Mouse (Mus musculus) cerebellum, adult 9-10 months (tissue): ENCODE results near the gene Fxn.

Experiments used
- DNase-seq: peaks from one replicate; pipeline ENCODE4 v3.0.0; 2022

Gene Fxn

DNA sequence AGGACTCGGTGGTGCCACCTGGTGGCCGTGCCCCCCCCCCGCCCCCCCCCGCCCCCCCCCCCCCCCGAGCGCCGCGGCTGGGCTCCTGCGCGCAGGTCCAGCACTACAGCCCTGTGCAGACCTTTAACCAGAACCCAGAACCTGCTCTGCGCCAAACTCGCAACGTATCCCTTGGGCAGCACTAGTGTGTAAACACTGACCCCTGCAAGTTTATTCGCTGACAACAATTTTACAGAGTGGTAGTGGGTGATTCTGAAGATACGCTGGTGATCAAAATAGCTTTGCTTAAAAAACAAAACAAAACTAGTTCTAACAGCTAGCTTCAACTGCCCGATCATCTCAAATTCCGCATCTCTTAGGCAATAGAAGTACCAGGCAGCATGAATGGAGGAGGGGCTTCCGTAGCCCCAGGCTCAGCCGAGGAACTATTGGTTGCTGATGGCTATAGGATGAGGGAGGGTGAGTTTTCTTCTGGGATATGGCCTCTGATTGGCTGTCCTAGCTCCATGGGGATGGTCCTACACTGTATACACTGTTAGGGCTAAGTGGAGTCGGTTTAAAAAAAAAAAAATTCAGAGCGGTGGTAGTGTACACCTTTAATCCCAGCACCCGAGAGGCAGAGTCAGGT lies at the start of gene Fxn:
Gene Fxn (minus strand): TSS at position 5 of the 628 bp plus-strand sequence.
- DNase-seq: peak; percentile 69

GRCm38 (mm10) chr19:24327921-24328320 lies 47.5 kb upstream of the Fxn start:
- DNase-seq: no peak

GRCm38 (mm10) chr19:24326969-24327368 lies 46.6 kb upstream of the Fxn start:
- DNase-seq: no peak

DNA sequence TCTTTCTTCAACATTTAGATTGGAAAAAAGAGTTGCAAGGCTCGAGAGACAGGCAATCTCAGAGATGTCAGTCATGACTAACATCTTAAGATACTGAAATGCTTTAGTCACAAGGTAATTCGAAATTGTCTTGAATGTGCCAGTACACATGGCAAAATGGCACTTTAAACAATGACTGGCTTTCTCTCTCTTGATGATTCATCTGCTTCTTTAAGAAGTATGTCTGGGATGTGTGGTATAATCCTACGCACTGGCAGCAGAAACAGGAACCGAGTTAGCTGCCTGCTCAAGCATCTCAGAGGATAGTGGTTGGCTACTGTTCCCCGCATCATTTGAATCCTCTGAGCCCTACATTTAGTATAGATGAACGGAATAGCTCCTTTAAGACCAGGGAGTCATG lies 45.3 kb upstream of the Fxn start:
- DNase-seq: no peak

GRCm38 (mm10) chr19:24323841-24324613 lies 43.6 kb upstream of the Fxn start:
- no peak for DNase-seq

DNA sequence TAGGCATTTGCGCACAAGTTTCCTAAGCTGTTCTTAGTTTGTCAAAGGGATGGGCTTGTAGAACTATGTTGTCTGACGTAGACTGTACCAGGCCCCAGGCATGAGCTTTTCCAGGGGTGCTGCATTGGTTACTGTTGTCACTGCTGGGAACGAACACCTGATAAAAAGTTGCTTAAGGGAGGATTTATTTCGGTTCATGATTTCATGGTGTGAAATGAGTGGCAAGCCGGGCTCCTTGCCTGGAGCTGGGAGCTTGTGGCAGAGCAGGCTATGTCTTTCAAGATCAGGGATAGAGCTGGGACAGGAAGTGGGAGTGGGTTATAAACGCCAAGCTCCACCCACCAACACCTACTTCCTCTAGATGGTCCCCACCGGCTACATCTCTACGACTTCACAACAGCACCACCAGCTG lies 41.5 kb upstream of the Fxn start:
- DNase-seq: no peak

DNA sequence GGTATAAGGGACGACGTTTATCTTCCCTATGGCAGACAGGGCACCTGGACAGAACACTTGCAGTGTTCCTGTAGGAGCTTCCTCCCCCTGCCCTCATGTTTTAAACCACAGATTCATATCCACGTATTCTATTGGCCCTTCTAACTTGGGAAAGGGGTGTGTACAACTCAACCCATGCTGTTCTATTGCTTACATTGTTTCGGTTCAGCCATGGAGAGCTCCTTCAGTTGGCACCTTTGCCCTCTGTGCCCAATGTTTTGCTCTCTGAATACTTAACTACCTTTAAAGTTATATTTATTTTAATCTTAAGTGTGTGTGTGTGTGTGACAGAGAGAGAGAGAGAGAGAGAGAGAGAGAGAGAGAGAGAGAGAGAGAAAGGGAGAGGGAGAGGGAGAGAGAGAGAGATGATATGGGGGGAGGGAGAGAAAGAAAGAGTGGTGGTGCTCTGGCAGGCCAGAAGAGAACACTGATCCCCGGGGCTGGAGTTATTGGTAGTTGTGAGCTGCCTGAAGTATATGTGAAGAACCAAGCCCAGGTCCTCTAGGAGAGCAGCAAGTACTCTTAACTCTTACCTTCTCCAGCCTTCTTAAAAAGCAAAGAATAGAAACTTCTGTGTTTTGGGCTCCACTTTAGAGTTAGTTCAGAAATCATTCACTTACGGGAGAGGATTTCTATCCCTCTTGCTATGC lies 41.0 kb upstream of the Fxn start:
- DNase-seq: no peak

GRCm38 (mm10) chr19:24318172-24318571 lies 37.8 kb upstream of the Fxn start:
- no peak for DNase-seq

DNA sequence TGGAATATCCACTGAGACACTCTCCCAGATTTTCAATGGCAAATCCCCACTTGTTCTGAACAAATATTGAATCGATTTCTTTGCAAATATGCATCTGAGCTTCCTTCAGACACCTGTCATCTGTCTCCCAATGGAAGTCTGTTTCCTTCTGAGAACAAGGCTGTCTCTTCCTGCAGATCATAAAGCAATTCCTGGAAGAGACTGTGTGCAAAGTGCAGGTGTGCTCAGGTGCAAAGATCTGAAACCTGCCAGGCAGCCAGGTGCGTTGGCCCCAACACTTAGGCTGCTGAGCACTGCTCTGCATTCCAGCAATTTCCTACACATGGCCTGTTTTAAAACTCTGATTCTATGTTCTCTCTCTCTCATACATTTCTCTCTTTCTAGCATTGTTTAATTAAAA lies 37.3 kb upstream of the Fxn start:
- DNase-seq: no peak

- peak; percentile 51 for DNase-seq
Observed at GRCm38 (mm10) chr19:24317038-24317591, 36.7 kb upstream of the Fxn start.

GRCm38 (mm10) chr19:24316060-24316725 lies 35.8 kb upstream of the Fxn start:
- DNase-seq: no peak

DNA sequence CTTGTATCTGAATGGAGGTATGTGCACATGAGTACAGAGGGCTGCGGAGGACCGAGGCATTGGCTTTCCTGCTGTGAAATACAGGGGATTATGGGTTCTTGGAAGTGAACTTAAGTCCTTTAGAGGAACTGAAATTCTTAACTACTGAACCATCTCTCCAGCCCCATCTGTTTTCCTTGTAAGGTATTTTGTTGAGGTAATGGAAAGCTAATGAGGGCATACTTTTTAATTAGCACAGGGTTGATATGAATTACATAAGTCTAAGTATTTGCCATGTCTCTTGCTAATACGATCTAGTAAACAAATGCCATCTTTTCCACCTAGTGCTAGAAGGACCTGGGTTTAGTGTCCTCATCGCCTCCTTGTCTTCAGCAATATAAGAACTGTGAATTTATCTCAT lies 34.8 kb upstream of the Fxn start:
- DNase-seq: no peak

GRCm38 (mm10) chr19:24314676-24315075 lies 34.3 kb upstream of the Fxn start:
- DNase-seq: peak; percentile 76

- DNase-seq: peak; percentile 76
Observed at GRCm38 (mm10) chr19:24312556-24313342, 32.3 kb upstream of the Fxn start.

DNA sequence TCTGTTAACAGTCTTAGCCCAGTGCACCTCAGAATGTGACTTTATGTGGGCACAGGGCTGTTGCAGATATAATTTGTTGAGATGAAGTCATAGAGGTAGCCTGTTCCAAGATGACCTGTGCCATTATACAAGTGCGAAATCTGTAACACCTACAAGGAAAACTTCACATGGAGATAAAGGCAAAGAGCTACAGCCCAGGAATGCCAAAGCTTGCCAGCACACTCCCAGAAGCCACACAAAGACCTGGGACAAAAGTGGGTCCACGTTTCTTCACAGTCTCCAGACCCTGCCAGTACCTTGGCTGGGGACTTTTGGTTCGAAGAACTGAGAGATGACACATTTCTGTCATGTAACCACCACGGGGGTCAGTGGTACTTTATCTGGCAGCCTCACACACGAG lies 31.6 kb upstream of the Fxn start:
- no peak for DNase-seq

GRCm38 (mm10) chr19:24308305-24308705 lies 27.9 kb upstream of the Fxn start:
- DNase-seq: peak; percentile 77

DNA sequence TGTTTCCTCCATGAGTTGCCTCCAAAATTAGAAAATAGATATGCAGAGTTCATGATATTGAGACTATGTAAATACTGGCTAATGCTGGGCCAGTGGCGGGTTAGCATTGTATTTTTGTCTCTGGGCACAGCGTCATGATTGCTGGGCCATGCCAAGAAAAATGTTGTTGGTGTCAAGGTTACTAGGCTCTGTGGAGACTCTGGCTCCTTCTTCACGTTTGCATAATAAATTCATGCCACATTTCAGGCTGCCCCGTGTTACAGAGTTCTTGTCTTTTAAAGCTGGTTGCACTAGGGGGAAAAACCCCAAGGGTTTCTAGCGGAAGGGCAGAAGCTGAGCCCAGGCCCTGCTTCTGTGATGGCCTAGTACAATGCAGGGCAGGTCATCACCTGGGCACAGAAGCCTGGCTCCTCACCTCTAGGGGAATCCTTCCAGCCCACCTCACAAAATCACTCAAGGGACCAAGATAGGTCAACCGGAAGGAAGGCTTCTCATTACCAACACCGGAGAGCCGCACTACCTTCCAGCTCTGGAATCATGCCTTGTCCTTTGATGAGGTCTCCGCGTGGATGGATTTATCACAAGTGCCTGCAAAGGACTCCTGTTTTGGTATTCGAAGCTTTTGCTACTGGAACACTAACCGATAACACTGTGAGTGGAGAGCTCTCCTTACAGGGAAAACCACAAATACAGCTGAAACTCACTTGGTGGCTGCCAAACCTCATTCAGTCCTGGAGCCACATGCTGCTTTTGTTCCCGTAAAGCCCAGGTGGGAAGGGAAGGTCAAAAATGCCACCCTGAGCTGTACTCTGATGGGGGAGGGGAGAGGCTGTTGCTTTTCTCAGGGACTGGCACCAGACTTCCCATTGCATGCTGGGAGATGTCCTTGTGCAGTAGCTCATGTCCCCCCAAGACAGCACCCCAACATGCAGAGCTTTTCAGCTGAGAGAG lies 27.1 kb upstream of the Fxn start:
- peak; percentile 61 for DNase-seq

- DNase-seq: no peak
Observed at GRCm38 (mm10) chr19:24306351-24306750, 25.9 kb upstream of the Fxn start.

GRCm38 (mm10) chr19:24302198-24302597 lies 21.8 kb upstream of the Fxn start:
- no peak for DNase-seq

GRCm38 (mm10) chr19:24301768-24302148 lies 21.4 kb upstream of the Fxn start:
- DNase-seq: no peak
